Mouse (Mus musculus) intestine, embryonic 16.5 days (tissue): ENCODE measurements around the gene Vpreb3. TPM values are rescaled to one million over a fixed set of nuclear protein-coding genes. Genes with fewer than 3 reads are reported as not detected.

Experiments used
- ATAC-seq: fragments of 200-750 bp; cut with Nextera tagmentation; 2 replicates; pipeline ENCODE4 v1.8.0; 2017; ENCODE audit warnings: moderate TSS enrichment, moderate library complexity
- H3K27ac ChIP-seq: fragments of 300-500 bp; sonication (generic); 2 replicates; pipeline ENCODE4 v1.5.1; 2014; ENCODE audit warnings: mild to moderate bottlenecking, low read length
- H3K27me3 ChIP-seq: fragments of 300-500 bp; sonication (generic); replicated peaks from 2 replicates; pipeline ENCODE4 v1.6.1; 2014; ENCODE audit warnings: low read length, control low read depth, mixed read lengths; ENCODE audit not compliant: control insufficient read depth, insufficient read depth
- H3K36me3 ChIP-seq: fragments of 300-500 bp; sonication (generic); 2 replicates; pipeline ENCODE4 v1.6.1; 2014; ENCODE audit warnings: low read length, control low read depth; ENCODE audit not compliant: control insufficient read depth, insufficient read depth
- H3K4me1 ChIP-seq: fragments of 300-500 bp; sonication (generic); 2 replicates; pipeline ENCODE4 v1.6.1; 2014; ENCODE audit warnings: low read length, control low read depth, mixed read lengths; ENCODE audit not compliant: control insufficient read depth, insufficient read depth
- H3K4me2 ChIP-seq: fragments of 300-500 bp; sonication (generic); 2 replicates; pipeline ENCODE4 v1.6.1; 2014; ENCODE audit warnings: low read depth, low read length, control low read depth
- H3K4me3 ChIP-seq: fragments of 300-500 bp; sonication (generic); 2 replicates; pipeline ENCODE4 v1.5.1; 2014; ENCODE audit warnings: mild to moderate bottlenecking, low read length
- H3K9ac ChIP-seq: fragments of 300-500 bp; sonication (generic); 2 replicates; pipeline ENCODE4 v1.6.1; 2014; ENCODE audit warnings: low read depth, low read length
- H3K9me3 ChIP-seq: fragments of 300-500 bp; sonication (generic); 2 replicates; pipeline ENCODE4 v1.6.1; 2016; ENCODE audit warnings: low read length, control low read depth; ENCODE audit not compliant: control insufficient read depth
- WGBS: fragments of 180-500 bp; shearing (Covaris S2); extraction: QIAGEN DNeasy Blood & Tissue Kit; methylation state at CpG from one replicate; pipeline ENCODE4 v1.1.7; 2014; 5-methylcytosine and 5-hydroxymethylcytosine counted together
- polyA plus RNA-seq: library from polyadenylated mRNA; unstranded; fragments of >200 nt; fragmentation: Nextera tagmentation; extraction: Ambion mirVana; gene quantifications from 2 replicates; pipeline ENCODE4 v1.2.1, GENCODE M21; 2015

Vpreb3 gene
- polyA plus RNA-seq, 1 experiment from 2014 or later, result 0.68 TPM

GRCm38 (mm10) chr10:75906882-75907281, 36.0 kb upstream of the Vpreb3 start:
- H3K27ac ChIP-seq, result no peak overlapping the region
- H3K9me3 ChIP-seq, result no peaks in the 10 kb centered on the region
- no peak overlapping the region for H3K4me2 ChIP-seq
- no peaks in the 10 kb centered on the region for H3K4me1 ChIP-seq
- WGBS, result 87% methylated on average over 4 of the region's 4 CpGs
- H3K36me3 ChIP-seq, result peaks cover 40% of the 10 kb centered on the region
- no peaks in the 10 kb centered on the region for H3K27me3 ChIP-seq
- no peak for ATAC-seq
- H3K4me3 ChIP-seq, result no peak overlapping the region
- H3K9ac ChIP-seq, result no peak overlapping the region

GRCm38 (mm10) chr10:75910698-75911097, 32.2 kb upstream of the Vpreb3 start:
- WGBS, result 87% methylated on average over 2 of the region's 2 CpGs
- H3K36me3 ChIP-seq, result peaks cover 28% of the 10 kb centered on the region

DNA sequence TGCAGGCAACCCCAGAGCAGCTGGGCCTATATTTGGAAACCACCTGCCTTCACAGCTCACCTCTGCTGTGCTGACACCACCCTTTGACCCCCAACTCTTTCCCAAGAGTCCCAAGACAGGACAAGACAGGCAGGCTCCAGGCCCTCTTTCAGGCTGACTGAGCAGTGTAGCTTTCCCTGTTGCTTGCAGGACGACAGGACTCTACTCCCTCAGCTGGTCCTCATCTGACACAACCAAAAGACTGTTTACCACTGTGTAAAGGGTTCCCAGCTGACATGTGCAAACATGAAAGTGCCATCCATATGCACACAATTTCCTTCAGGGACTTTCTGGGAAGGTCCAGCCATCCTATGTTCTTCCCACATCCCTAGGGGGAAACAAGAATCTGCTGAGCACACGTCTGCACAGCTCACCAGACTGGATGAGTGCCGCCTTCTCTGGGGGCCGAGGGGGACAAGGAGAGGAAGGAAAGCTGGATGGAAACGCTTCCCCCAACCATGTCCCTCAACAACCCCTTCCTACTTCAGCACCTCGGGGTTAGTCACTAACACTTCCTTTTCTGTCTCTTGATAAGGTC, 29.8 kb upstream of the Vpreb3 start:
- Histone ChIP-seq H3K27ac (no peak overlapping the region), H3K9ac (no peak overlapping the region), H3K4me1 (no peaks in the 10 kb centered on the region), H3K9me3 (no peaks in the 10 kb centered on the region), H3K36me3 (peaks cover 28% of the 10 kb centered on the region), H3K4me2 (no peak overlapping the region), H3K4me3 (no peak overlapping the region), H3K27me3 (no peaks in the 10 kb centered on the region)
- WGBS, result 63% methylated on average over 6 of the region's 6 CpGs
- no peak for ATAC-seq

More at GRCm38 (mm10) chr10:75910698-75911097, 32.2 kb upstream of the Vpreb3 start:
- Histone ChIP-seq H3K4me2 (no peak overlapping the region), H3K27me3 (no peaks in the 10 kb centered on the region), H3K9me3 (no peaks in the 10 kb centered on the region), H3K27ac (no peak overlapping the region), H3K9ac (no peak overlapping the region), H3K4me1 (no peaks in the 10 kb centered on the region), H3K4me3 (no peak overlapping the region)
- no peak for ATAC-seq

GRCm38 (mm10) chr10:75915557-75915956, 27.3 kb upstream of the Vpreb3 start:
- no peaks in the 10 kb centered on the region for H3K9me3 ChIP-seq
- no peaks in the 10 kb centered on the region for H3K27me3 ChIP-seq
- peaks cover 15% of the 10 kb centered on the region; the same call in 1 of the 2 replicates for H3K36me3 ChIP-seq
- no peak for ATAC-seq
- H3K27ac ChIP-seq, result no peak overlapping the region
- H3K9ac ChIP-seq, result 0 out of 2 replicates have a peak overlapping the region, but pooled peaks have one; percentile 6
- H3K4me1 ChIP-seq, result peaks cover 15% of the 10 kb centered on the region
- H3K4me3 ChIP-seq, result no peak overlapping the region
- WGBS, result 71% methylated on average over 7 of the region's 7 CpGs
- no peak overlapping the region for H3K4me2 ChIP-seq

DNA sequence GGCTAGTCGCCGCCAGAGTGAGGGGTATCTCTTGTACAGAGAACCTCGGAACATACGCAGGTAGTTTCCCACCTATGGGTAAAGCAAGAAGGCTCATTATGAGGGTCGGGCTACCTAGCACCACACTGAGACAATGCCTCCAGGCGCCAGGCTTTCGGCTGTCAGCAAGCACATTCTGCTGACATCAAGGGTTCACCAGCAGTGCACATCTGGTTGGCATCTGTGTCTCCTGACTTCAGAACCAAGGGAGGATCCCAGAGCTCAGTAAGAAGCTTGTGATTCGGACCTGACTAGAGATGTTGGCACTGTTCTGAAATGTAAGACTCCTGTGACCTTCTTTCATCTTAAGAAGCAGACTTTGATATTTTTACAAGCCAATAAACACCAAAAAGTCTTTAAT, 26.0 kb upstream of the Vpreb3 start:
- no peak overlapping the region for H3K4me2 ChIP-seq
- ATAC-seq, result no peak
- no peak overlapping the region for H3K27ac ChIP-seq
- no peaks in the 10 kb centered on the region for H3K27me3 ChIP-seq
- no peaks in the 10 kb centered on the region for H3K9me3 ChIP-seq
- H3K9ac ChIP-seq, result no peak overlapping the region
- WGBS, result 77% methylated on average over 8 of the region's 8 CpGs
- H3K36me3 ChIP-seq, result 0 out of 2 replicates have a peak, but pooled peaks cover 6% of the 10 kb centered on the region
- H3K4me1 ChIP-seq, result peaks cover 16% of the 10 kb centered on the region
- H3K4me3 ChIP-seq, result no peak overlapping the region

DNA sequence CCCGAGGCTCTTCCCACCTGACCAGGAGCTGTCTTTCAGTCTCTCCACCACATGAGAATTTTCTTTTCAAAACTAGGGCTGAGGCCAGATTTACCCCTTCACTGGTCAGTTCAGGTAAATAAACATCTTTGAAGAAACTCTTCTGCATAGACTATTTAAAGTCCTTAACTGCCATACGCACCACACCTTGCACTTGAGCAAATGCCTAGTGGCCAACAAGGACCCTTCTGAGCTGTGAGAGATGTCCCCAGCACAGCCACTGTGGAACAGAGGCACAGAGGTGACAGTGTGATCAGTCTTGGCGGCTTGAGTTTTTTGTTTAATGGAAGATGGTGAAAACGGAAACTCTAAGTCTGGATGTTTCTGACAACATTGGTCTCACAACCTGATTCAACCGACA, 23.8 kb upstream of the Vpreb3 start:
- no peak for ATAC-seq
- WGBS, result 79% methylated on average over 5 of the region's 5 CpGs
- no peak overlapping the region for H3K27ac ChIP-seq
- H3K9me3 ChIP-seq, result no peaks in the 10 kb centered on the region
- no peak overlapping the region for H3K4me2 ChIP-seq
- H3K36me3 ChIP-seq, result 0 out of 2 replicates have a peak, but pooled peaks cover 6% of the 10 kb centered on the region
- peaks cover 22% of the 10 kb centered on the region for H3K4me1 ChIP-seq
- H3K27me3 ChIP-seq, result no peaks in the 10 kb centered on the region
- H3K9ac ChIP-seq, result no peak overlapping the region
- H3K4me3 ChIP-seq, result no peak overlapping the region

GRCm38 (mm10) chr10:75921026-75921725, 21.7 kb upstream of the Vpreb3 start, which contains the start of gene Smarcb1:
Smarcb1 (minus strand) TSS chr10:75921617.
- Histone ChIP-seq H3K4me1 (peaks cover 22% of the 10 kb centered on the region), H3K27me3 (no peaks in the 10 kb centered on the region), H3K4me3 (peak within 1 kb of the TSS; percentile 88), H3K9ac (peak within 1 kb of the TSS; percentile 94), H3K36me3 (no peaks in the 10 kb centered on the region), H3K9me3 (no peaks in the 10 kb centered on the region), H3K4me2 (peak within 1 kb of the TSS; percentile 88), H3K27ac (peak within 1 kb of the TSS; percentile 91)
- ATAC-seq, result peak; percentile 93
- under 1% methylated on average over 76 of the region's 76 CpGs for WGBS

DNA sequence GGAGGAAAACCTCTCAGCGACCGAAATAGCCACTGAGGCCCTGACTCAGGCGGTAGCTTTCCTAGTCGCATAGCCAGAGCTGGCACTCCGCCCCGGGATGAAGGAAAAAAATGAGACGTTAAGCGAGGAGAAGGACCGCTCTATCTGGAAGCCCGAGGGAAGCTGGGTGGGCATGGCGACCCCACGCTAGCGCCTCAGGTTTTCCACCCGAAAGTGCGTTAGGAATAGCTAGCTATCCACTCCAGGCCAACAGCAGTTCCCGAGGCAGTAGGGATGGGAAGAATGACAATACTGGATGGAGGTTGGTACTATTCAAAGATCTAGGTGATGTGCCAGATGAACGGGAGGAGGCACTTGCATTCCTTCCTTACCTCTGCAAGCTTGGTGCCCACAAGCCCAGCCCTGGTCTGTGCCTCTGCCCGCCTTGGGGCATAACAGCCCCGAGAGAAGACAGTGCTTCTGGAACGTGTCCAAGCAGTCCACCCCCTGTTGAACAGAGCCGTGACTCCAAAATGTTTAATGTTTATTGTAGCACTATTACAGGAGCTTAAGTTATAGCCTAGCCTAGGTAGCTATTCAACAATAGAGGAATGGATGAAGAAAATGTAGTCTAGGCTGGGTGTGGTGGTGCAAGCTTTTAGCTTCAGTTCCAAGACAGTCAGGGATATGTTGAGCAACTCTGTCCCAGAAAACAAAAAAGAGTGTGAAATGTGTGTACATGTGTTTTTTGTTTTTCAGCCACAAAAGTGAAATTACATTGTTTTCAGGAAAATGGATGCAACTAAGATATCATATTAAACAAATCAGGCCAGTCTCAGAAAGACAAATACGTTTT, 20.9 kb upstream of the Vpreb3 start:
- 4% methylated on average over 22 of the region's 22 CpGs for WGBS
- Histone ChIP-seq H3K27me3 (no peaks in the 10 kb centered on the region), H3K4me1 (peaks cover 22% of the 10 kb centered on the region), H3K4me3 (peak overlapping the region; percentile 88), H3K9ac (peak overlapping the region; percentile 94), H3K36me3 (no peaks in the 10 kb centered on the region), H3K4me2 (peak overlapping the region; percentile 88), H3K9me3 (no peaks in the 10 kb centered on the region), H3K27ac (peak overlapping the region; percentile 91)
- peak; percentile 31 for ATAC-seq

- Histone ChIP-seq H3K9me3 (no peaks in the 10 kb centered on the region), H3K36me3 (no peaks in the 10 kb centered on the region), H3K9ac (no peak overlapping the region), H3K4me1 (peaks cover 15% of the 10 kb centered on the region), H3K27me3 (no peaks in the 10 kb centered on the region), H3K27ac (no peak overlapping the region), H3K4me2 (no peak overlapping the region), H3K4me3 (no peak overlapping the region)
- WGBS, result 71% methylated on average over 2 of the region's 2 CpGs
- no peak for ATAC-seq
Measured at GRCm38 (mm10) chr10:75924324-75924723, 18.5 kb upstream of the Vpreb3 start.
